Mouse (Mus musculus): ENCODE data around the gene Asic2. TPM values are rescaled to one million over a fixed set of nuclear protein-coding genes. Genes with fewer than 3 reads are reported as not detected.
A peak's percentile ranks its signal among the peaks of the same experiment; 100 is the strongest.

Asic2 gene
- polyA plus RNA-seq, 1 experiment from 2014 or later: 3.1 TPM

- Histone ChIP-seq H3K27me3 (no peaks in the 10 kb centered on the region), H3K4me3 (no peak overlapping the region), H3K9ac (replicated peaks) (no peak overlapping the region), H3K4me1 (peaks cover 4% of the 10 kb centered on the region; the same call in 1 of the 2 replicates), H3K36me3 (no peaks in the 10 kb centered on the region), H3K27ac (replicated peaks) (no peak overlapping the region), H3K4me2 (replicated peaks) (no peak overlapping the region), H3K9me3 (no peaks in the 10 kb centered on the region)
- 53% methylated on average over 5 of the region's 5 CpGs for WGBS
- ATAC-seq (ENCODE audit: low FRiP score, low read depth): no peak
Measured at GRCm38 (mm10) chr11:81039976-81040375, 928.3 kb downstream of the Asic2 start.

- H3K4me1 ChIP-seq: peaks cover 1% of the 10 kb centered on the region; the same call in 1 of the 2 replicates
- WGBS: 82% methylated on average over 3 of the region's 3 CpGs
- H3K36me3 ChIP-seq: no peaks in the 10 kb centered on the region
- ATAC-seq (ENCODE audit: low FRiP score, low read depth): no peak
- H3K9ac ChIP-seq (replicated peaks): no peak overlapping the region
- no peaks in the 10 kb centered on the region for H3K27me3 ChIP-seq
- H3K9me3 ChIP-seq: no peaks in the 10 kb centered on the region
- H3K4me3 ChIP-seq: no peak overlapping the region
- no peak overlapping the region for H3K27ac ChIP-seq (replicated peaks)
- no peak overlapping the region for H3K4me2 ChIP-seq (replicated peaks)
Measured at GRCm38 (mm10) chr11:81032151-81032550, 936.1 kb downstream of the Asic2 start.

DNA sequence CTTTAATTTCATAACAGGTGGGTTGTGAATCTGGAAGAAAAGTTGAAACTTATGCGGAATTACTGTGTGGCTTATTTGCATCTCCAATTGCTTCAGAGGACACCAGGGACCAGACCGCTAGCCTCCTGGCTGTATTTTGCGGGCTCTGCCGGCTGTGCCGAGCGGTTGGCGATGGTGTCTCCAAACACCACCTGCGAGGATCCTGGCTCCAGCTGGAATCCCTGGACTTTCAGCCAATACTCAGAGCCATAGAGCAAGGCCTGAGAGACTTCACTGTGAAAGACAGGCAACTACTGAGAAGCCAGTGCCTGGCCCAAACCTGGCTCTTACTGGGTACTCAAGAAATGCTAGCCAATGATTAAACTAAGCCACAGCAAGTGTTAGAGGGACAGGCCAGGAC is 953.5 kb downstream of the Asic2 start:
- no peaks in the 10 kb centered on the region for H3K9me3 ChIP-seq
- 95% methylated on average over 8 of the region's 8 CpGs for WGBS
- no peaks in the 10 kb centered on the region for H3K27me3 ChIP-seq
- peaks cover 2% of the 10 kb centered on the region; the same call in 1 of the 2 replicates for H3K4me1 ChIP-seq
- ATAC-seq (ENCODE audit: low FRiP score, low read depth): no peak
- no peak overlapping the region for H3K27ac ChIP-seq (replicated peaks)
- no peaks in the 10 kb centered on the region for H3K36me3 ChIP-seq
- H3K4me3 ChIP-seq: no peak overlapping the region
- H3K4me2 ChIP-seq (replicated peaks): no peak overlapping the region
- no peak overlapping the region for H3K9ac ChIP-seq (replicated peaks)

GRCm38 (mm10) chr11:81013501-81013900 is 954.8 kb downstream of the Asic2 start:
- Histone ChIP-seq H3K4me1 (peaks cover 2% of the 10 kb centered on the region; the same call in 1 of the 2 replicates), H3K9ac (replicated peaks) (no peak overlapping the region), H3K9me3 (no peaks in the 10 kb centered on the region), H3K36me3 (no peaks in the 10 kb centered on the region), H3K27ac (replicated peaks) (no peak overlapping the region), H3K27me3 (no peaks in the 10 kb centered on the region), H3K4me2 (replicated peaks) (no peak overlapping the region), H3K4me3 (no peak overlapping the region)
- WGBS: 98% methylated on average over 6 of the region's 6 CpGs
- ATAC-seq (ENCODE audit: low FRiP score, low read depth): no peak

- no peak overlapping the region for H3K4me2 ChIP-seq (replicated peaks)
- no peak for ATAC-seq (ENCODE audit: low FRiP score, low read depth)
- no peaks in the 10 kb centered on the region for H3K9me3 ChIP-seq
- H3K27me3 ChIP-seq: no peaks in the 10 kb centered on the region
- H3K4me1 ChIP-seq: peaks cover 2% of the 10 kb centered on the region; the same call in 1 of the 2 replicates
- no peak overlapping the region for H3K9ac ChIP-seq (replicated peaks)
- H3K27ac ChIP-seq (replicated peaks): no peak overlapping the region
- H3K4me3 ChIP-seq: no peak overlapping the region
- WGBS: 84% methylated on average over 7 of the region's 7 CpGs
- H3K36me3 ChIP-seq: no peaks in the 10 kb centered on the region
Measured at GRCm38 (mm10) chr11:81010766-81011165, 957.5 kb downstream of the Asic2 start.

- Histone ChIP-seq H3K27ac (replicated peaks) (no peak overlapping the region), H3K9me3 (no peaks in the 10 kb centered on the region), H3K4me3 (no peak overlapping the region), H3K4me1 (peaks cover 2% of the 10 kb centered on the region; the same call in 1 of the 2 replicates), H3K27me3 (no peaks in the 10 kb centered on the region), H3K36me3 (no peaks in the 10 kb centered on the region), H3K9ac (replicated peaks) (no peak overlapping the region), H3K4me2 (replicated peaks) (no peak overlapping the region)
- ATAC-seq (ENCODE audit: low FRiP score, low read depth): no peak
- 90% methylated on average over 12 of the region's 12 CpGs for WGBS
Measured at GRCm38 (mm10) chr11:81009366-81009765, 958.9 kb downstream of the Asic2 start.

DNA sequence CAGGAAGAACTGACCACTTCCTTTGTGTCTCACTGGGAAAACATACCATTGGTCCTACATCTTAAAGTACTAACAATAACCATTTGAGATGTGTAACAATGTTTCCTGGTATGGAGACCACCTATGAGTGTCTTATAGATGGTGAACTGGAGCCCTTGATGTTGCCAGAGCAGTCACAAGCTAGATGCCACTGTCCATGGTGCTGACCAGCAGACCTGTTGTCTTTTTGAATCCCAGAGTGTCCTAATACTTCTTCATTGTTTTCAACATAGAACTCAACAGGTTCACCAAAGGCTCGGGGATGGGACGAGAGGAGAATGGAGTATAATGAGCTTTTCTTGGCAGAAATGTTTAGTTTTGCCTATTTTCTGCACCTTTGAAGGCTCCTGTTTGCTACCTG is 962.4 kb downstream of the Asic2 start:
- Histone ChIP-seq H3K9ac (replicated peaks) (no peak overlapping the region), H3K4me1 (peaks cover 6% of the 10 kb centered on the region; the same call in 1 of the 2 replicates), H3K36me3 (no peaks in the 10 kb centered on the region), H3K4me2 (replicated peaks) (no peak overlapping the region), H3K27me3 (no peaks in the 10 kb centered on the region), H3K27ac (replicated peaks) (no peak overlapping the region), H3K4me3 (no peak overlapping the region), H3K9me3 (no peaks in the 10 kb centered on the region)
- 82% methylated on average over 2 of the region's 2 CpGs for WGBS
- ATAC-seq (ENCODE audit: low FRiP score, low read depth): no peak

GRCm38 (mm10) chr11:81002769-81003430 is 965.4 kb downstream of the Asic2 start:
- WGBS: 45% methylated on average over 10 of the region's 10 CpGs
- Histone ChIP-seq H3K27ac (replicated peaks) (no peak overlapping the region), H3K9ac (replicated peaks) (no peak overlapping the region), H3K4me1 (0 out of 2 replicates have a peak, but pooled peaks cover 6% of the 10 kb centered on the region), H3K4me3 (no peak overlapping the region), H3K27me3 (no peaks in the 10 kb centered on the region), H3K9me3 (no peaks in the 10 kb centered on the region), H3K36me3 (no peaks in the 10 kb centered on the region), H3K4me2 (replicated peaks) (no peak overlapping the region)
- ATAC-seq (ENCODE audit: low FRiP score, low read depth): no peak

GRCm38 (mm10) chr11:80995621-80996020 is 972.6 kb downstream of the Asic2 start:
- Histone ChIP-seq H3K9ac (replicated peaks) (no peak overlapping the region), H3K9me3 (no peaks in the 10 kb centered on the region), H3K27me3 (no peaks in the 10 kb centered on the region), H3K4me1 (no peaks in the 10 kb centered on the region), H3K36me3 (no peaks in the 10 kb centered on the region), H3K4me3 (no peak overlapping the region), H3K27ac (replicated peaks) (no peak overlapping the region), H3K4me2 (replicated peaks) (no peak overlapping the region)
- no peak for ATAC-seq (ENCODE audit: low FRiP score, low read depth)
- WGBS: 89% methylated on average over 5 of the region's 5 CpGs

DNA sequence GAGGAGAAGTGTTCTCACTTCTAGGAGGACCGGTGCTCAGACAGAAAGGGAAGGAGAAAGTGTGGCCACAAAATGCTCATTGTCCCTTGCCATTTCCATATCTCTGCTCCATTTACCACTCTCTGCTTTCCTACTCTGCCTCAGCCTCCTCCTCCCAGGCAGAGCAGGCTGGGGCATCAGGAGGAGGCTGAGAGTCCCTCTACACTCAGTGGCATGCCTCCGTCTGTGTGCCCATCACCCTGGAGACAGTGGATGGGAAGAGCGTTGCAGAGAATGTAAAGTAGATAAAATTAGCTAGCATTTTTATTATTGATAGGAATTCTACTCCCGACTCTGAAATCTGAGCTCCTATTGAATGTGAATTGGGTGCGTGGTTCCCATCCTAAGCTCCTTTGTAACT is 984.7 kb downstream of the Asic2 start:
- no peak overlapping the region for H3K4me2 ChIP-seq (replicated peaks)
- H3K4me1 ChIP-seq: peaks cover 4% of the 10 kb centered on the region; the same call in 1 of the 2 replicates
- WGBS: 53% methylated on average over 5 of the region's 5 CpGs
- no peaks in the 10 kb centered on the region for H3K9me3 ChIP-seq
- no peaks in the 10 kb centered on the region for H3K27me3 ChIP-seq
- H3K9ac ChIP-seq (replicated peaks): no peak overlapping the region
- H3K4me3 ChIP-seq: no peak overlapping the region
- 0 out of 2 replicates have a peak overlapping the region, but pooled peaks have one; percentile 10 for H3K27ac ChIP-seq (replicated peaks)
- H3K36me3 ChIP-seq: no peaks in the 10 kb centered on the region
- no peak for ATAC-seq (ENCODE audit: low FRiP score, low read depth)

DNA sequence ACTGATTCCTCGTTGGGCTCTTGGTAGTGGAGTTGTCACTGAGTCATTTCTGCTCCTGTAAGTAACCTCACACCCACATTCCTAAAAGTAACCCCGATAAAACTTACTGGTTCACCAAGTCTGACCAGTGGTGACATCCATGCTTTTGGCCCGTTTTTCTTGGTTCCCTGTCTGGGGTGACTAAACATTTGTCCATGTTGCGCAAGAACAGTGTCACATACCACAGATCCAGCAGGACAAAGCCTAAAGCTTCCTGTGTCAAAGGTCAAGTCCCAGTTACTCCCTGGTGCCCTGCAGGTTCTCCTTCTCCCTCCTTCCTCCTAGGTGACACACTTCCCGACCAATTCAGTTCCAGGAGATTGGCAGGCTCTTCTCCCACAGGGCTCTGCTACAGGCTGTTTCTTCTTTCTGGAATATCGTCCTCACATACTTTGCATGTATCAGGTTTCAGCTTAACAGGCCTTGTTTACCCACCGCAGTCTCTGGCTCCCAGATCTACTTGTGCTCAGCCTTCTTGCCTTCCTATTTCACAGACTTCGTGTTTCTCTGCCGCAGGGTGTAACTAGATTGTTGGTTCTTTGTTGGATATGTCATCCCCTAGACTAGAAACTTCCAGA is 991.9 kb downstream of the Asic2 start:
- Histone ChIP-seq H3K27me3 (no peaks in the 10 kb centered on the region), H3K9ac (replicated peaks) (no peak overlapping the region), H3K4me1 (no peaks in the 10 kb centered on the region), H3K4me3 (no peak overlapping the region), H3K4me2 (replicated peaks) (no peak overlapping the region), H3K36me3 (no peaks in the 10 kb centered on the region), H3K27ac (replicated peaks) (no peak overlapping the region), H3K9me3 (no peaks in the 10 kb centered on the region)
- ATAC-seq (ENCODE audit: low FRiP score, low read depth): no peak
- WGBS: 69% methylated on average over 9 of the region's 9 CpGs

DNA sequence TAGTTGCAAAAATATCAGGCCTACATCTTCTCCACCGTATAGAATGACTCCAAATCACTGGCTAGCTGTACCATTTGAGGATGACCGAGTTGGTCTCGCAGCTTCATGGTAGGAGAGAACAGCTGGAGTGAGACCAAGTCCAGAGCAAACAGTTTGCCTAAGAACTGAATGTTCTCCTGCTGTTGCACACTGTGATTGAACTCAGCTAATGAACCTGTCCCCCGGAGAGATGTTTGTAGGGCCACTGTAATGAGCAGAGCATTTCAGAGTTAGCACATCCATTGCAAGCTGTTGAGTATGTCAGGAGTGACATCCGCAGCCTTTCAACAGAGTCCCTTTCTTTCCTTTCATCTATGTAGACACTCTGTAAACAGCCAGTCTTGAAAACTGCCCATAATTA is 993.6 kb downstream of the Asic2 start:
- Histone ChIP-seq H3K9ac (replicated peaks) (no peak overlapping the region), H3K9me3 (no peaks in the 10 kb centered on the region), H3K36me3 (no peaks in the 10 kb centered on the region), H3K4me3 (no peak overlapping the region), H3K4me1 (no peaks in the 10 kb centered on the region), H3K4me2 (replicated peaks) (no peak overlapping the region), H3K27ac (replicated peaks) (no peak overlapping the region), H3K27me3 (no peaks in the 10 kb centered on the region)
- no peak for ATAC-seq (ENCODE audit: low FRiP score, low read depth)
- WGBS: 90% methylated on average over 5 of the region's 5 CpGs
